Mouse (Mus musculus): ENCODE data around the gene Glt1d1. TPM values are rescaled to one million over a fixed set of nuclear protein-coding genes. Genes with fewer than 3 reads are reported as not detected.

Glt1d1 gene
- total and polyA plus RNA-seq, 3 experiments = not detected

DNA sequence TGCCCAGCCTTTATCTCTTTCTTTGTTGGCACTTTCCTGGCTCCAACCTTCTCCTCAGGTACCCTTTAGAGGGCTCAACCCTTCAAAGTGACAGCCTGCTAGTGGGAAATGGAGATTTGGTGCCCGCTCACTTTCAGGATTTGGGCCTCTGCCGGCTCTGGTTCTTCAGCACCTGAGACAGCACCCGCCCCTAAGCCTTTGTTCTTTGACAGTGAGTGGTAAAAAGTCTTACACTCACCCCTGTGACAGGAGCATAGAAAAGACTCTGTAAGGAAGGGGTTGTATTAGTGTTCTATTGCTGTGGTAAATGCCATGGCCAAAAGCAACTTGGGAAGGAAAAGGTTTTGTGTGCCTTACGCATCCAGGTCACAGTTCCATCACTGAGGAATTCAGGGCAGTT is 63.8 kb downstream of the Glt1d1 start:
- H3K4me1 ChIP-seq (ENCODE audit: control insufficient read depth, insufficient read depth, low read length) = no peaks in the 10 kb centered on the region
- no peak overlapping the region for H3K9ac ChIP-seq (ENCODE audit: low read depth, low read length)
- no peak overlapping the region for H3K4me3 ChIP-seq
- intact Hi-C loops (cut with DNase I) = no loop called here
- no peak for DNase-seq
- H3K36me3 ChIP-seq (ENCODE audit: control insufficient read depth, insufficient read depth, low read length) = no peaks in the 10 kb centered on the region
- no peak overlapping the region for H3K27ac ChIP-seq
- TF ChIP-seq CTCF (IDR thresholded peaks at IDR 0.05) = no peak
- TF ChIP-seq EP300 (IDR thresholded peaks at IDR 0.05; ENCODE audit: insufficient read depth, low read depth, low read length) = no peak
- no peak for TF ChIP-seq POLR2A (IDR thresholded peaks at IDR 0.05; ENCODE audit: insufficient read depth, low read depth, low read length)
- H3K27me3 ChIP-seq (ENCODE audit: control insufficient read depth, insufficient read depth, low read length) = no peaks in the 10 kb centered on the region
- H3K79me2 ChIP-seq (replicated peaks; ENCODE audit: control insufficient read depth, insufficient read depth, low read length) = no peaks in the 10 kb centered on the region
- 63% methylated on average over 4 of the region's 4 CpGs for WGBS

GRCm38 (mm10) chr5:127696602-127697001 is 64.5 kb downstream of the Glt1d1 start:
- H3K27ac ChIP-seq = no peak overlapping the region
- H3K9ac ChIP-seq (ENCODE audit: low read depth, low read length) = no peak overlapping the region
- no peaks in the 10 kb centered on the region for H3K36me3 ChIP-seq (ENCODE audit: control insufficient read depth, insufficient read depth, low read length)
- H3K27me3 ChIP-seq (ENCODE audit: control insufficient read depth, insufficient read depth, low read length) = no peaks in the 10 kb centered on the region
- no peaks in the 10 kb centered on the region for H3K4me1 ChIP-seq (ENCODE audit: control insufficient read depth, insufficient read depth, low read length)
- intact Hi-C loops (cut with DNase I) = no loop called here
- DNase-seq = no peak
- H3K4me3 ChIP-seq = no peak overlapping the region
- TF ChIP-seq EP300 (IDR thresholded peaks at IDR 0.05; ENCODE audit: insufficient read depth, low read depth, low read length) (no peak), POLR2A (IDR thresholded peaks at IDR 0.05; ENCODE audit: insufficient read depth, low read depth, low read length) (no peak), CTCF (IDR thresholded peaks at IDR 0.05) (no peak)
- 87% methylated on average over 4 of the region's 4 CpGs for WGBS
- H3K79me2 ChIP-seq (replicated peaks; ENCODE audit: control insufficient read depth, insufficient read depth, low read length) = no peaks in the 10 kb centered on the region

GRCm38 (mm10) chr5:127698525-127698924 is 66.5 kb downstream of the Glt1d1 start:
- Histone ChIP-seq H3K27ac (no peak overlapping the region), H3K4me1 (ENCODE audit: control insufficient read depth, insufficient read depth, low read length) (no peaks in the 10 kb centered on the region), H3K4me3 (no peak overlapping the region), H3K79me2 (replicated peaks; ENCODE audit: control insufficient read depth, insufficient read depth, low read length) (no peaks in the 10 kb centered on the region), H3K36me3 (ENCODE audit: control insufficient read depth, insufficient read depth, low read length) (no peaks in the 10 kb centered on the region), H3K27me3 (ENCODE audit: control insufficient read depth, insufficient read depth, low read length) (no peaks in the 10 kb centered on the region), H3K9ac (ENCODE audit: low read depth, low read length) (no peak overlapping the region)
- TF ChIP-seq EP300 (IDR thresholded peaks at IDR 0.05; ENCODE audit: insufficient read depth, low read depth, low read length) (no peak), POLR2A (IDR thresholded peaks at IDR 0.05; ENCODE audit: insufficient read depth, low read depth, low read length) (no peak), CTCF (IDR thresholded peaks at IDR 0.05) (no peak)
- intact Hi-C loops (cut with DNase I) = no loop called here
- no peak for DNase-seq
- WGBS = 35% methylated on average over 2 of the region's 2 CpGs

- no peaks in the 10 kb centered on the region for H3K79me2 ChIP-seq (replicated peaks; ENCODE audit: control insufficient read depth, insufficient read depth, low read length)
- no peak for TF ChIP-seq POLR2A (IDR thresholded peaks at IDR 0.05; ENCODE audit: insufficient read depth, low read depth, low read length)
- TF ChIP-seq EP300 (IDR thresholded peaks at IDR 0.05; ENCODE audit: insufficient read depth, low read depth, low read length) = no peak
- TF ChIP-seq CTCF (IDR thresholded peaks at IDR 0.05) = no peak
- no peak for DNase-seq
- no peak overlapping the region for H3K9ac ChIP-seq (ENCODE audit: low read depth, low read length)
- no peak overlapping the region for H3K4me3 ChIP-seq
- H3K4me1 ChIP-seq (ENCODE audit: control insufficient read depth, insufficient read depth, low read length) = no peaks in the 10 kb centered on the region
- H3K27ac ChIP-seq = no peak overlapping the region
- WGBS = 76% methylated on average over 5 of the region's 5 CpGs
- no peaks in the 10 kb centered on the region for H3K36me3 ChIP-seq (ENCODE audit: control insufficient read depth, insufficient read depth, low read length)
- H3K27me3 ChIP-seq (ENCODE audit: control insufficient read depth, insufficient read depth, low read length) = no peaks in the 10 kb centered on the region
- intact Hi-C loops (cut with DNase I) = no loop called here
Measured at GRCm38 (mm10) chr5:127699679-127700078, 67.6 kb downstream of the Glt1d1 start.

DNA sequence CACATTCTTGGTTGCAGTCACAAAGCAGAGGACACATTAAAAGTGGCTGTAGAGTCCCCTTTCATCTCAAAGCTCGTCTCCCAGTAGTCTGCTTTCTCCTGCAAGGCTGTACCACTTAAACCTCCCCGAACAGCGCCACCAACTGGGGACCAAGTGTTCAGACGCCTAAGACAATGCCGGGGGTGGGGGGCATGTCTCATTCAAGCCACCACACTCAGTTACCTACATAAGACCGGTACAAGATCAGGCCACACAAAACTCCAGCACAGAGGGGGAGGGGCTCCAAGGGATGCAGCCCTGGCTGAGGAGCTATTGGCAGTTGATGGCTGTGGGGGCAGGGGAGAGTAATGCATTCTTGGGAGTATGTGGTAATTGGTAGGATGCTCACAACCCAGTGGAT is 68.1 kb downstream of the Glt1d1 start:
- no peak for DNase-seq
- no peak overlapping the region for H3K9ac ChIP-seq (ENCODE audit: low read depth, low read length)
- H3K27me3 ChIP-seq (ENCODE audit: control insufficient read depth, insufficient read depth, low read length) = no peaks in the 10 kb centered on the region
- no peaks in the 10 kb centered on the region for H3K4me1 ChIP-seq (ENCODE audit: control insufficient read depth, insufficient read depth, low read length)
- intact Hi-C loops (cut with DNase I) = no loop called here
- no peak overlapping the region for H3K27ac ChIP-seq
- no peak overlapping the region for H3K4me3 ChIP-seq
- H3K36me3 ChIP-seq (ENCODE audit: control insufficient read depth, insufficient read depth, low read length) = no peaks in the 10 kb centered on the region
- no peaks in the 10 kb centered on the region for H3K79me2 ChIP-seq (replicated peaks; ENCODE audit: control insufficient read depth, insufficient read depth, low read length)
- TF ChIP-seq CTCF (IDR thresholded peaks at IDR 0.05) = no peak
- no peak for TF ChIP-seq EP300 (IDR thresholded peaks at IDR 0.05; ENCODE audit: insufficient read depth, low read depth, low read length)
- no peak for TF ChIP-seq POLR2A (IDR thresholded peaks at IDR 0.05; ENCODE audit: insufficient read depth, low read depth, low read length)
- 58% methylated on average over 6 of the region's 6 CpGs for WGBS

GRCm38 (mm10) chr5:127703609-127704180 is 71.6 kb downstream of the Glt1d1 start:
- Histone ChIP-seq H3K9ac (ENCODE audit: low read depth, low read length) (no peak overlapping the region), H3K36me3 (ENCODE audit: control insufficient read depth, insufficient read depth, low read length) (no peaks in the 10 kb centered on the region), H3K27me3 (ENCODE audit: control insufficient read depth, insufficient read depth, low read length) (no peaks in the 10 kb centered on the region), H3K27ac (no peak overlapping the region), H3K4me3 (no peak overlapping the region), H3K4me1 (ENCODE audit: control insufficient read depth, insufficient read depth, low read length) (no peaks in the 10 kb centered on the region), H3K79me2 (replicated peaks; ENCODE audit: control insufficient read depth, insufficient read depth, low read length) (no peaks in the 10 kb centered on the region)
- WGBS = 70% methylated on average over 9 of the region's 9 CpGs
- TF ChIP-seq POLR2A (IDR thresholded peaks at IDR 0.05; ENCODE audit: insufficient read depth, low read depth, low read length) = no peak
- TF ChIP-seq CTCF (IDR thresholded peaks at IDR 0.05) = no peak
- TF ChIP-seq EP300 (IDR thresholded peaks at IDR 0.05; ENCODE audit: insufficient read depth, low read depth, low read length) = no peak
- intact Hi-C loops (cut with DNase I) = no loop called here
- DNase-seq = no peak
